Mouse (Mus musculus): ENCODE results near the gene Iscu.

The Iscu gene

DNA sequence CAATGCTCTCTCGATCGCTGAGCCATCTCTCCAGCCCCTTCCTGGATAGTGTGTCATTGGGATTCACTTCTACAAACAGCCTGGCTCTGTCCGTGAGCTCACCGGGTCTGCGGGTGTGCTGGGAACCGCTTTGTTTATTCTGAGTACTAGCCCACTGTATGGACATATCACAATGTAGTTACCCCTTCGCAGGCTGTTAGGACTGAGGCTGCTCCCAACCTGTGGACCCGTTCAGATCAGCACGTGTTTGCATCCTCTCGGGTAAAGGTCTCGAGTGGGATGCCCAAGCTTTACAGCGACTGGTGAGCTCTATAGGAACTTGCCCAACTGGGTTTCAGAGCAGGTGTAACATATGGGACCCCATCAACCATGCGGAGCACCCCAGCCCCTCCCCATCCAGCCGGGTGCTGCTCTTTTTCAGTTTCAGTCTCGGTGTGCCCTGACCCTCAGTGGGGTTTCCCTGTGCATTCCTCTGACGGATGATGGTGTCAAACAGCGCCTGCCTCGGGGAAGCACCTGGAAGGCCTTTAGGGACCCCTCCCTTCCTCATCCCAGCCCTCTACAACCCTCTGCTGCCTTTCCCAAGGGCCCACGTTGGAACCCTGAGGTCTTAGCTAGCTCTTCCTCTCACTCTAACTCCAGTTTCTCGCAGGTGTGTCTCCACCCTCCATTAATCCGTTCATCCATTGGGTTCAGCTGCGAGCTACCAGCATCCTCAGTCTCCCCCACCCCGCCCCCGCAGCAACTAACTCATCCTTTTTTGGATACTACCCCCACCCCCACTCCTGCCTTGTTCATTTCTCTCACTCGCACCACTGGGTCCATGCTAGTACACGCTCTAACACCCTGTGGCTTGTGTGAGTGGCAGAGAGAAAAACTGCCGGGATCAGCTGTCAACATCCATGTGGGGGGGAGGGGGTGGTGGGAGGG, 41.8 kb downstream of the Iscu start:
- DNase-seq (ENCODE audit: low spot score in 2 of 2) = no peak

DNA sequence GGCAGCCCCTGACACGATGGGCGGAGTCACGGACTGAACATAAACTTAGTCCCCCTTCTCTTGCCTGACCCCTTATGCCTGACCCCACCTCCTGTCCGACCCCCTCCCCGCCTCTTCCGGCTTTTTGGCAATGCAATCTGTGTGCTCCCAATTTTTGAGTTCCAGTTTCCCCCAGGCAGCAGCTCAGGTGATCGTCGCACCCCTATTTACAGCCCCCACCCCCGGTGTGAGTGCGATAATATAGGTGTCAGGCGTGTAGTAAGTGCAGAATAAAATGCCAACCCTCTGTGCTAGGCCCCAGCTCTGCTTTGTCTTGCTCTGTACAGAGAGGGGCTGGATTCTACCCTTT, 42.5 kb downstream of the Iscu start:
- no peak for DNase-seq (ENCODE audit: low spot score in 2 of 2)

DNA sequence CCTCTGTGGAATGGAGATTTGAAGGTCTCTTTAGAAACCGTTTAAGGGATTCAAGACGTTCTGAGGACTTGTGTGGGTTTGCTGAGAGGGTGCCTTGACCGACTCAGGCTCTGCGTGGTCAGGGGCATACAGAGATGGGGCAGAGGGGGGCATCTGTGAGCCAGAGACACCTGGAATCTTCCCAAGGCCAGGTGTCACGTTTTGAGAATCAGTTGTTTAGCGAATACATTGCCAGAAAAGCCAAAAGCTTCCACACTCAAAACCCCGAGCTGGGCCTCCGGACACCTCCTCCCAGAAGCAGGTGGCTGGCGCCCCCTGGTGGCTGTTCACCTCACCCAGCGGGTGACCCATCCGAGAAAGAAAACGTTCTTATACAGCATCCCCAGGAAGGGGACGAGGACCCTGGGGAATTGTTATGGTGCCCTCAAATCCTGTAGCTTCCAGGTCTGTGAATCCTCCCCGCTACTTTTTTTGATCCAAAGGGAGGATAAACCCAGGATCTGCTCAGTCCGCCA, 43.1 kb downstream of the Iscu start:
- peak in 1 of 2 experiments; percentile 59 for DNase-seq (ENCODE audit: low spot score in 2 of 2)

DNA sequence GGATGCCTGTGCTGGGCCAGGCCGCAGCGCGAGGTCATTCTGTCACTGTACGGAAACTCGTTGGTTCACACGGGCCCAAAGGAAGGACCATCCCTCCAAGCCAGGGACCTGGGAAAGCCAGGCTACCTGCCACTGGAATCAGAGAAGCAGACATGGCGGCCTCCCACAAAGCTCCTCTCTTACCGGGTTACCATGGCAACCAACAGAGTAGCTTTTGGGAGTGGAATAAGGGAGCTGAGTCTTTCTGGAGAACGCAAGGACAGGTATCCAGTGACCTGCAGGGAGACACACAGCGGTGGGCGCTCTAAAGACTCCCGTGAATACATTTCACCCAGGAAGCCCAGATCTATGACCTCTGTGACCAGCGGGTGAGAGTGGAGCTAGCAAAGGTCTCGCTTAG, 46.0 kb downstream of the Iscu start:
- no peak for DNase-seq (ENCODE audit: low spot score in 2 of 2)

DNA sequence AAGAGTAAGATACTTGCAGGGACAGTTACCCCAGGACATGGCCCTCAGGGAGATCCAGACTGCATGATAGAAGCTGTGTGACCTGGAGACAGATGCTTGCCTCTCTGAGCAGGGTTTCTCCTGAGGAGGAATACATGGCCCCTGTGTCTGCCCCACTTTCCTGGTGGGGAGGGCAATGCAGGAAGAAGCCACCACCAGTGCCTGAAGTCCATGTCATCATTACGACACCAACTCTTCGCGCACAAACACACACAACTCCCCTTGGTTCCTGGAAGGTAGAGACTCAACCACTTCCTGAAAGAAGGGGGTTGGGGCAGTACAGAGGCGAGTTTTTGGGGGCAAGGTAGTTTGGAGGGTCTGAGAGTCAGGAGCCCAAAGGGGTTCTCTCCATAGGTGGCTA, 51.7 kb downstream of the Iscu start:
- DNase-seq (ENCODE audit: low spot score in 2 of 2) = no peak

DNA sequence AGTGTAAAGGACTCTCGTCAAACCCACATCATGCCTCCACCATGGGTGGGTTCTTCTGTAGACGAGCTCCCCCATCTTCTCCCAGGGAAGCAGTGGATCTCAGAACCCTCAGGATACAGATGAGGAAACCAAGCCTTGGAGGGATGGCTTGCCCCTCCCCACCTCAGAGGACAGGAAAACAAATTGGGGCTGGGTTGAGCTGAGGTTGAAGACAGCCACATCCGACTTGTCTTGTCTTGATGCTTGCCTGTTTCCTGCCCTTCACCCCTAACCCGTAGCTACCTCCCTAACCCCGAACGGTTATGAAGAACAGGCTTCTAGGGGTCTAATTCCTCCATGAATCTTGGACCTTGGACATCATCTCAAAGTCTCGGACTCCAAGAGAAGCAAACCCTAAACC, 53.0 kb downstream of the Iscu start:
- DNase-seq (ENCODE audit: low spot score in 2 of 2) = no peak

DNA sequence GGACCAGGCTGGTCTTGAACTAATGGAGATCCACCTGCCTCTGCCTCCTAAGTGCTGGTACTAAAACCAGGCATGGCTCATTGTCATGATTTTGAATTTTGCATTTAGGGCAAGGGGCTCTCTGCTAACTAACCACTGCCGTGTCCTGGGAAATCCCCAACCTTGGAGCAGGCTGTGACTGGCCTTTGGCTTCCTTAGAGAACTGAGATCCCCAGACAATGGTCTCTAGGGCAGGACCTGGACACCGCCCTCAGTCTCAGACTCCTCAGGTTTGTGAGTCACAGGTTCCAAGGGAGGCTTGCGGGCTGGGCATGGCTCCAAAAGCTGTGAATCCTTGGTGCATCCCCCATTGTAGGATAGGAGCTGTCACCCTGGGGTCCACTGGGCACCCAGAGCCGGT, 54.1 kb downstream of the Iscu start:
- DNase-seq (ENCODE audit: low spot score in 2 of 2) = no peak
